Mouse (Mus musculus): ENCODE results near the gene Trip4. TPM values are rescaled to one million over a fixed set of nuclear protein-coding genes. Genes with fewer than 3 reads are reported as not detected.

Gene Trip4
- total and polyA plus RNA-seq, 2 experiments from 2014 or later: 15.6 to 23.9 TPM

DNA sequence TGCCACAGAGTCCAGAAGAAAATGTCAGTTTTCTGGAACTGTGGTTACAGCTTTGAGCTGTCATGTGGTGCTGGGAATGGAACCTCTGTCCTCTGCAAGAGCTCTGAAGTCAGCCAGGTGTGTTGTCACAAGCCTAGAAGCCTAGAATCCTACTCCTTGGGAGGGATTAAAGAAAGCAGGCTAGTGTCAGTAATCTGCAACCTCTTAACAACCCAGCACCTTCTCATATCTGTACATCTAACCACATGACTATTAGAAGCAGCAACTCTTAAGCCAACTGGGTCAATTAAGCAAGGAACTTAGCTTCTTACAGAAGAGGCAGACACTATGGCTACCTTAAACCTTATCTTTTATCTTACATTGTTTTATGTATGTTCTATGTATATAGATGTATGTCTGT, 71.7 kb downstream of the Trip4 start:
- TF ChIP-seq CTCF (IDR thresholded peaks at IDR 0.05; ENCODE audit: low read depth): no peak

DNA sequence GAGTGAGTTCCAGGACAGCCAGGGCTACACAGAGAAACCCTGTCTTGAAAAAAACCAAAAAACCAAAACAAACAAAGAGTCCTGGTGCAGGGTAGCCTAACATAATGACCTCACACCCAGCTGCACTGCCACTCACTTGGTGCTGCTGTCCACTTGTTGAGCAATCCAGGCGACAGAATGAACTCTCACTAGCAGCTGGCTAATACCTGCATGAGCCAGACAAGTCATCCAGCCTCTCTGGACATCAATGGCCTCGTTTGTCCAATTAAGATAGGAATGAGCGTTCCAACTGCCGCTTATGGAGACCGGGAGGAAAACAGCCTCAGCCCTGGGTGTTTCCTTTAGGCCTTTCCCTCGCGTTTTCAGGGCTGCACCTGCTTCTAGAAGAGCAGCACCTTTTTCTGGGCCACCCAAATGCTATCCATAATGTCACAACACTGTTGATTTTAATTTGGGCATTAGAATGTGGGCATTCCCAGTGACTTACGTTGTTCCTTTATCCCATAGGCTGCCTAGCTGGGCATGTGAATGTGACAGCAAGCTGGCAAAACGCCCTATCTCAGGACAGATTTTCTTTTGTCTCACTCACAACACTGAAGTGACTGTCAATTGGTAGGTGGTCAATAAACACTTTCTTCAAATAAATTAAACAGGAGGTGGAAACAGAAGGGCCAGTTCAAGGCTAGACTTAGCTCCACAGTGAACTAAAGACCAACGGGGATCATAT, 73.8 kb downstream of the Trip4 start:
- H3K9ac ChIP-seq (replicated peaks; ENCODE audit: low read length): no peak overlapping the region
- H3K4me3 ChIP-seq (ENCODE audit: low read length): no peak overlapping the region
- no peaks in the 10 kb centered on the region for H3K9me3 ChIP-seq (ENCODE audit: low read length)
- WGBS: 37% methylated on average over 10 of the region's 10 CpGs
- no peak overlapping the region for H3K4me2 ChIP-seq (ENCODE audit: low read depth, low read length)
- H3K4me1 ChIP-seq (ENCODE audit: insufficient read depth, low read length): no peaks in the 10 kb centered on the region
- DNase-seq (ENCODE audit: low spot score): peak; percentile 39
- H3K27me3 ChIP-seq (ENCODE audit: insufficient read depth, low read length): no peaks in the 10 kb centered on the region
- no peak for TF ChIP-seq CTCF (IDR thresholded peaks at IDR 0.05; ENCODE audit: low read depth)
- H3K27ac ChIP-seq: no peak overlapping the region
- no peak for ATAC-seq
- no peaks in the 10 kb centered on the region for H3K36me3 ChIP-seq (ENCODE audit: insufficient read depth, low read length)

More for the DNA sequence above, 71.7 kb downstream of the Trip4 start:
- Histone ChIP-seq H3K9ac (replicated peaks; ENCODE audit: low read length) (no peak overlapping the region), H3K9me3 (ENCODE audit: low read length) (no peaks in the 10 kb centered on the region), H3K36me3 (ENCODE audit: insufficient read depth, low read length) (no peaks in the 10 kb centered on the region), H3K27me3 (ENCODE audit: insufficient read depth, low read length) (no peaks in the 10 kb centered on the region), H3K4me1 (ENCODE audit: insufficient read depth, low read length) (no peaks in the 10 kb centered on the region), H3K4me2 (ENCODE audit: low read depth, low read length) (no peak overlapping the region), H3K4me3 (ENCODE audit: low read length) (no peak overlapping the region), H3K27ac (no peak overlapping the region)
- no peak for DNase-seq (ENCODE audit: low spot score)
- no peak for ATAC-seq

DNA sequence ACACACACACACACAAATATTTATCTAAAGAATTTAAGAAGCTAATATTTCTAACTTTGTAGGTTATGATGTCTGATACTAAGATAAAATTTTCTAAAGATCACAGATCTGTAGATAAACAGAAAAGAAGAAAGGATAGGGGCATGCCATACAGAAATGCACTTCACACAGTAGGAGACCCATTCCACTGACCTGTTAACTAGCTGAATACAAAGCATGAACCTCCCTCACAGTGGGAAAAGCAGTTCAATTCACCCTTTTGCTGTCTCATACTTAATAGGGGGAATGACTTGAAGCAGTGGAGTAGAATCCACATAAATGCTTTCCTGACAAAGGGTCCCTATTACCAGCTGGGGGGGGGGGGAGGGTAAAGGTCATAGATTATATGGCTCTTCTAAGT, 75.0 kb downstream of the Trip4 start:
- Histone ChIP-seq H3K4me3 (ENCODE audit: low read length) (no peak overlapping the region), H3K27me3 (ENCODE audit: insufficient read depth, low read length) (no peaks in the 10 kb centered on the region), H3K9ac (replicated peaks; ENCODE audit: low read length) (no peak overlapping the region), H3K4me2 (ENCODE audit: low read depth, low read length) (no peak overlapping the region), H3K36me3 (ENCODE audit: insufficient read depth, low read length) (no peaks in the 10 kb centered on the region), H3K9me3 (ENCODE audit: low read length) (no peaks in the 10 kb centered on the region), H3K4me1 (ENCODE audit: insufficient read depth, low read length) (no peaks in the 10 kb centered on the region), H3K27ac (no peak overlapping the region)
- ATAC-seq (no peak), DNase-seq (ENCODE audit: low spot score) (no peak)
- TF ChIP-seq CTCF (IDR thresholded peaks at IDR 0.05; ENCODE audit: low read depth): no peak

DNA sequence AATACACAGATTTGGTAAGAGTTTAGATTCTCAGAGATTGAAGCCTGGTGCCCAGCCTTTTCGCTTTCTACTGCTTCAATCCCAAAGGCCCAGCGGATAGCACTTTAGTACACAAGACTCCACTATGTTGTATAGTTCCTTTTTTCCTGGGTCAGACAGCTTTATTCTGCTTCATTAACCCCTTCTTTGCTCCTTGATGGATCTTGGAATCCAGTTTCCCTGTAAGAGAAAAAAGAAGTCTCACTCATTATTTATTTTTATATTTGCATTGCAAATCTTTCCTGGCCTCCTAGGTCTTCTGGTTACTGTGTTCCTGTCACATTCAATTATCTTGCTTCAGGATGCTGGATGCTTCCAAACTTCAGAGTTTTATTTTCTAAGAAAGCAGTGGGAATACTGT, 75.4 kb downstream of the Trip4 start:
- TF ChIP-seq CTCF (IDR thresholded peaks at IDR 0.05; ENCODE audit: low read depth): no peak
- H3K36me3 ChIP-seq (ENCODE audit: insufficient read depth, low read length): no peaks in the 10 kb centered on the region
- ATAC-seq: no peak

DNA sequence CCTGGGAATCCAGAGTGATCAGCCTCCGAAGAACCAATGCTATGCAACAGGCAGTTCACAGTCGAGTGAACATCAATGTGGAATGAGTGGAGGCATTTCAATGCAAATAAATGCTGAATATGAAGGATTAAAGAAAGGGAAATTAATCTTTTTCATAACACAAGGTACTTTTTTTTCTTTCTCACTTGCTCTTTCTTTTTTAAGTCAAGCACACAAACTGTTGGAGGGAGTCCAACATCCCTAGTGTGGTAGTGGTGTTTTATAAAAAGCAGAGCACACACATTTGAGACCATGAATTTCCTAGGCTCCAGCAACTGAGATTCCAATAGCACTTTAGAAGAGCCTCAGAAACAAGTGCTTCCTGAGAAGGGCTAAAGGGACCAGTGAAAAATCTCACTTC, 76.6 kb downstream of the Trip4 start:
- no peaks in the 10 kb centered on the region for H3K4me1 ChIP-seq (ENCODE audit: insufficient read depth, low read length)
- no peak for TF ChIP-seq CTCF (IDR thresholded peaks at IDR 0.05; ENCODE audit: low read depth)
- H3K9me3 ChIP-seq (ENCODE audit: low read length): no peaks in the 10 kb centered on the region
- no peaks in the 10 kb centered on the region for H3K27me3 ChIP-seq (ENCODE audit: insufficient read depth, low read length)
- H3K4me3 ChIP-seq (ENCODE audit: low read length): no peak overlapping the region
- ATAC-seq (no peak), DNase-seq (ENCODE audit: low spot score) (peak; percentile 19)
- no peak overlapping the region for H3K9ac ChIP-seq (replicated peaks; ENCODE audit: low read length)
- WGBS: 16% methylated on average over 2 of the region's 2 CpGs
- no peak overlapping the region for H3K4me2 ChIP-seq (ENCODE audit: low read depth, low read length)
- H3K27ac ChIP-seq: no peak overlapping the region
- no peaks in the 10 kb centered on the region for H3K36me3 ChIP-seq (ENCODE audit: insufficient read depth, low read length)

More for the DNA sequence above, 75.4 kb downstream of the Trip4 start:
- 47% methylated on average over 2 of the region's 2 CpGs for WGBS
- no peaks in the 10 kb centered on the region for H3K9me3 ChIP-seq (ENCODE audit: low read length)
- DNase-seq (ENCODE audit: low spot score): no peak
- H3K4me3 ChIP-seq (ENCODE audit: low read length): no peak overlapping the region
- H3K4me1 ChIP-seq (ENCODE audit: insufficient read depth, low read length): no peaks in the 10 kb centered on the region
- H3K27ac ChIP-seq: no peak overlapping the region
- H3K27me3 ChIP-seq (ENCODE audit: insufficient read depth, low read length): no peaks in the 10 kb centered on the region
- H3K9ac ChIP-seq (replicated peaks; ENCODE audit: low read length): no peak overlapping the region
- H3K4me2 ChIP-seq (ENCODE audit: low read depth, low read length): no peak overlapping the region

DNA sequence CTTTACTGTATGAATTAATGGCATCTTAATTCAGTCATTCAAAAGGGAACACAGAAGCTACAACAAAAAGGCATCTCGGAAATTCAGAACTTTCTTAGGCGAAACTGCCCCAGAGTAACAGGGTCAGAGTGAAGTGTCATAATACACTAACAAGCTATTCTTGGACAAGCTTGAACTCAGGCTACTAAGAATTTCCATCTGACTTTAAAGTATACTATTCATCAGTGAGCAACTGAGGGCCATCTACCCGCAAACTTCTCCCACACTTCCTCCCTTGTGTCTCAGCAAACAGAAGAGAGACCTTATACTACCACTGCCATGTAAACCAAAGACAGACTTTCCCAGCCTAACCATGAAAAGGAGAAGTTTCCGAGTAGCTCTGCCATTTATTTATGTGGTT, 77.4 kb downstream of the Trip4 start:
- 59% methylated on average over 4 of the region's 4 CpGs for WGBS
- H3K4me2 ChIP-seq (ENCODE audit: low read depth, low read length): no peak overlapping the region

DNA sequence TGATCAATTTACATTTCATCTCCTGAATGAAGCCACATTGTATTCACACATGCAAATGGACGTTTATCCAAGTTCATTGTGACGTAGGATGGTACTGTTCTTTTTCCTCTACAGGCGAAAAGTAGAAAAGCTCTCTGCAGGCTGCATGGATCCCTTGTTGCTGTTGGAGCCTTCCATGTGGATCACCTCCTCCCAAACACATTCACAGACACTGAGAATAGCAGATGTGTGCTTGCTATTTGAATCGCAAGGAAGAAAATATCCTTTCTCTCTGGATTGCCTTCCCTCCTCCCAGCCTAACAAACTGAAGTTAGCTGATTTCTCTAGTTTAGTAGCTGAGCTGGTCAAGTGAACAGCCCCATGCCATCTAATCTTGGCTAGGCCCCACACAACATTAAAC, 78.3 kb downstream of the Trip4 start:
- ATAC-seq: no peak
- Histone ChIP-seq H3K9ac (replicated peaks; ENCODE audit: low read length) (no peak overlapping the region), H3K9me3 (ENCODE audit: low read length) (no peaks in the 10 kb centered on the region), H3K27me3 (ENCODE audit: insufficient read depth, low read length) (no peaks in the 10 kb centered on the region), H3K36me3 (ENCODE audit: insufficient read depth, low read length) (no peaks in the 10 kb centered on the region), H3K4me1 (ENCODE audit: insufficient read depth, low read length) (peaks cover 7% of the 10 kb centered on the region; the same call in 1 of the 2 replicates), H3K4me2 (ENCODE audit: low read depth, low read length) (no peak overlapping the region), H3K4me3 (ENCODE audit: low read length) (no peak overlapping the region), H3K27ac (no peak overlapping the region)
- WGBS: 55% methylated on average over 4 of the region's 4 CpGs
- no peak for DNase-seq (ENCODE audit: low spot score)
- TF ChIP-seq CTCF (IDR thresholded peaks at IDR 0.05; ENCODE audit: low read depth): no peak

More for the DNA sequence above, 77.4 kb downstream of the Trip4 start:
- H3K9ac ChIP-seq (replicated peaks; ENCODE audit: low read length): no peak overlapping the region
- ATAC-seq: no peak
- DNase-seq (ENCODE audit: low spot score): no peak
- no peak overlapping the region for H3K4me3 ChIP-seq (ENCODE audit: low read length)
- H3K27ac ChIP-seq: no peak overlapping the region
- no peaks in the 10 kb centered on the region for H3K27me3 ChIP-seq (ENCODE audit: insufficient read depth, low read length)
- no peaks in the 10 kb centered on the region for H3K36me3 ChIP-seq (ENCODE audit: insufficient read depth, low read length)
- H3K4me1 ChIP-seq (ENCODE audit: insufficient read depth, low read length): no peaks in the 10 kb centered on the region
- H3K9me3 ChIP-seq (ENCODE audit: low read length): no peaks in the 10 kb centered on the region
- TF ChIP-seq CTCF (IDR thresholded peaks at IDR 0.05; ENCODE audit: low read depth): no peak

Measured in hindbrain, postnatal 0 days (tissue).